Mouse (Mus musculus): ENCODE results near the gene Svs1.

- no peak for TF ChIP-seq ZC3H11A (IDR thresholded peaks at IDR 0.05; ENCODE audit: borderline replicate concordance, low read depth, low read length)
- TF ChIP-seq MAFK (IDR thresholded peaks at IDR 0.05; ENCODE audit: insufficient read depth, low read depth, low read length) = no peak
- TF ChIP-seq ZNF384 (IDR thresholded peaks at IDR 0.05; ENCODE audit: low read depth, low read length) = no peak
Observed at GRCm38 (mm10) chr6:48998186-48998585, 11.5 kb downstream of the Svs1 start.
